Mouse (Mus musculus) spleen, adult 2 months (tissue): Measurements from ENCODE around the gene Scml4.

Experiments used
- CTCF ChIP-seq: fragments of 200-500 bp; IDR thresholded peaks from 2 replicates; pipeline ENCODE4 v1.5.1; 2011; ENCODE audit warnings: mild to moderate bottlenecking, inconsistent platforms; ENCODE audit not compliant: insufficient read depth, insufficient read length, insufficient replicate concordance; ENCODE audit errors: extremely low read depth
- POLR2A ChIP-seq: fragments of 200-500 bp; IDR thresholded peaks from 2 replicates; pipeline ENCODE4 v1.6.1; 2011; ENCODE audit warnings: low read depth, low read length, inconsistent platforms

DNA sequence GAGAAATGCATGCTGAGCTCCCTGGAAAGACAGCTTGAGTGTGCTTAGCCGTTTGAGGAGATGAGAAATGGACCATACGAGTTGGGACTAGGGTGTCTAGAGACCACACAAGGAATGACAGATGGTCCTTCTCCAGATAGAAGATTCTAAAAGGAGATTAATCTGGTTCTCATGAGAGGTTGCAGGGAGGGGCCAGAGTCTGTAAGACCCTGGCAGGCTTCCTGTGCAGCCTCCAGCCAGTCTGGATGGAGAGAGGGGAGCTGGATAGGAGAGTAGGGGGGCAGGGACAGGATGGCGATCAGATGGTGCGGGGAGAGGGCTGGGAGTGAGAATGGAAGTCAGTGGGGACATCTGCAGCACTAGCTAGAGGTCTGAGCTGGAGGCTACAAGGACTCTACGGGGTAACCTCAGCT, 19.1 kb downstream of the Scml4 start:
- TF ChIP-seq CTCF (no peak), POLR2A (no peak)
